Mouse (Mus musculus) right cerebral cortex, postnatal 10 days (tissue): ENCODE measurements around the gene Dhrs1.

Experiments used
- DNase-seq, 2 experiments: peaks; one replicate each; pipeline ENCODE4 v3.0.0; 2021; ENCODE audit warnings: low spot score in 2 of 2

Gene Dhrs1

GRCm38 (mm10) chr14:55721700-55722437 lies 23.6 kb downstream of the Dhrs1 start, which contains the start of gene Rabggta:
Gene Rabggta (minus strand): TSS chr14:55722263.
- peak; percentile 96 for DNase-seq

DNA sequence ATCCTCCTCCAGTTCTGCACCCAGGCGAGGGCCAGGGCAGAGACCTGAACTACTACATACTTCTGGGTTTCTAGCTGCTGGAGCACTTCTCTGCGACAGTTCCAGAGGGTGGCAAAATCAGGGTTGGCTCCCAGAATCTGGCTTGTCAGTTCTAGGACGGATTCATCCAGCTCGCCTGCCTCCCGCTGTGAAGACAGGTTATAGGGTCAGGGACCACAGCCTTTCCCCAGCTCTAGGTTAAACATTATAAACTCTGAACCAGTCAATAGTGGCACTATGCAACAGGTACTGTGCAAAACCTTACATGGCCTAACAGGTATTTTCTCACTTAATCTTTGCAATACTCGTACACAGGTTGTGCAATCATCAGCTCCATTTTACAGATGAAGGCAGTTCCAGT lies 24.4 kb downstream of the Dhrs1 start:
- DNase-seq: no peak

DNA sequence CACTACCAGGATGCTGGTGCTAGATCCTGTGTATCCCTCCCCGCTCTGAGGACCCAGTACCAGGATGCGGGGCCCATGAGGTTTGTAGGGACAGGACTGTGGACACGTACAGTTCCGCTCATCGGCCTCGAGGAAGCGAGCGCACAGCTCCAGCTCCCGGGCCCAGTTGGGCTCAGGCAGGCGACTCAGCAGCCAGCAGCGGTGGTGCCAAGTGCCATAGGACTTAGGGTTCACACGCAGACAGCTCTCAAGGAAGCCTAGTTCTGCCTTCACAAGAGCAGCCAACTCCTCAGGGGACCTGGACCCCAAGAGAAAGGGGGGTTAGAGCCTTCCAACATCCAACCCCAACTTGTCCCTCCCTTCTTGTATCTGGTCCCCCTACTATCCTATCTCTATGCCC lies 24.8 kb downstream of the Dhrs1 start:
- no peak for DNase-seq

- no peak for DNase-seq
Measured at GRCm38 (mm10) chr14:55719737-55720136, 25.8 kb downstream of the Dhrs1 start.

DNA sequence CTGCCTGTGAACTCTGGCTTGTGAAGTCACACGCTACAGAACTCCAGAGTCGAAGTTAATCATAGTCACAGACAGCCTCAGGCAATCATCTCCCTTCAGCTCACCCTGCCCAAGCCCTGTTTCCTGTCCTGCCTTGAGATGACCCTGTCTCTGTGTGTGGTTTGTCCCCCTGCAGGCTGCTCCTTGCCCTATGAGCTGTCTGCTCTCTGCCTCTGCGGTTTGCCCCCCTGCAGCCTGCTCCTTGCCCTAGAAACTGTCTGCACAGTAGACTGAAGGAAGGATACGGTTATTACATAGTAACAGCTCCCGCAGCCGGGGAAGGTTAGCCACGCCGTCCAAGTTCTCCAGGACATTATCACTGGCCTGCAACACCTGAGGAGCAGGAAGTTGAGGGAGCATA lies 28.6 kb downstream of the Dhrs1 start:
- no peak for DNase-seq

DNA sequence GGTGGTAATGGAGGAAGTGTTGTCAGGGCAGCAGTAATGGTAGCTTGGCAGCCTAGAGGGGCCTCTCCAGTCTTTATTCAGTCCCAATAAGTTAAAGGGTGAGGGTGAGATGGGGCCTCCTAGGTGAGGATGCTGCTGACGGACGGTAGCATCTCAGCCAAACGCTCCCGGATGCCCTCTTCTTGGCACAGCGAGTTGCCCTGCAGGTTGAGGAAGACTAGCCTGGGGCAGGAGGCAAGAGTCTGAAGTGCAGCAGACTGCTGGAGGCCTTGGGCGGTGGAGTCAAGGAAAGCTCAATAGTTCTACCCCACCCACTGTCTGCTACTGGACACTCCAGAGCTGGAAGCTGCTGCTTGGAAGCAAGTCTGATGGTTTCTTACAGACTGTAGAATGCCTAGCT lies 29.2 kb downstream of the Dhrs1 start:
- no peak for DNase-seq

GRCm38 (mm10) chr14:55714893-55715292 lies 30.6 kb downstream of the Dhrs1 start:
- DNase-seq: no peak

GRCm38 (mm10) chr14:55713729-55714122 lies 31.8 kb downstream of the Dhrs1 start, which contains the start of gene Tgm1:
Gene Tgm1 (minus strand): TSS chr14:55713926.
- DNase-seq: no peak

DNA sequence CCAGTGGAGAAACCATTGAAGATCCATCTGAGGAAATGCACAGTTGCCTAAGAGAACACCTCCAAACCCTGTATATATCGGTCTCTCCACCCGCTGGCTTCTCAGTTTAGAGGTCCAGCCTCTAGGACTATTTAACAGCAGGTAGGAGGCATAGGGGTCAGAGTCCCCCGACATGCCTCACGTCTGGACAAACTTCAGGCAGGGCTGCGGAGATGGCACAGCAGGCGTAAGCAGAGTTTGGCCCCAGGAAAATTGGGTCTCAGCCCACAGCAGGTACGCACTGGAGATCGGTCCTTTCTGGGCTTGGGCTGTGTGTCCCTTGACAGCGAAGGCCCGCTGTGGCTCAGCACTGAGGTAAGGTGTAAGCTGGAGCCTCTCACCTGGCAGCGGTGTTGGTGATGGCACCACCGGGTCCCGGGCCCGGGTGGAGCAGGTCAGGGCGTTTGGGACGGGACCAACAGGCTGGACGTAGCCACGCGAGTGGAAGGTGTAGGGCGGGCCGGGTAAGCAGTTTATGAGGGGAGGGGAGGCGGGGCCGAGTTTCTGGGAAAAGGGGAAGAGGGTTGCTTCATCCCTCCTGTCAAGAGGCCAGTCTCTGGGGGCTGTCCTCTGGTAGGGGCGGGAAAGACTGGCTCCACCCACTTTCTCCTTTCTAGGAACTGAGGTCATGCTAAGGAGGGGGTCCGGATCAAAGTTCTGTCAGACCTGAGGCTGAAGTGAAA lies 32.3 kb downstream of the Dhrs1 start:
- no peak for DNase-seq

DNA sequence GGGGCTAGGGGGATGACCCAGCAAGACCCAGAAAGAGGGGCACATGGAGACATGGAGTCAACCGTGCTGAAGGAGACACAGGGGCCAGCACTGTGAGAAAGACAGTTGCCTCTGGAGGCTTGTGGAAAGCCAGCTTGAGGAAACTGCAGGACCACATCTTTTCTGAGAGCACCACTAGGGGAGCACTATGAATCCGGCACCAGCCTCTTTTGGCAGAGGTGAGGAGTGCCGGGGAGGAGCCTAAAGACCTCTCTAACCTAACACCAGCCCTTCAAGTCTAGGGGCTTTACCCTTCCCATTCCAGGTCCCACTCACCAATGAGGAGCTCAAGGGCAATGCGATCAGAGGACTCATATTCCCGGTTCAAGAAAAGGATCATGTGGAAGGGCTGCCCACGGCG lies 33.7 kb downstream of the Dhrs1 start:
- no peak for DNase-seq

DNA sequence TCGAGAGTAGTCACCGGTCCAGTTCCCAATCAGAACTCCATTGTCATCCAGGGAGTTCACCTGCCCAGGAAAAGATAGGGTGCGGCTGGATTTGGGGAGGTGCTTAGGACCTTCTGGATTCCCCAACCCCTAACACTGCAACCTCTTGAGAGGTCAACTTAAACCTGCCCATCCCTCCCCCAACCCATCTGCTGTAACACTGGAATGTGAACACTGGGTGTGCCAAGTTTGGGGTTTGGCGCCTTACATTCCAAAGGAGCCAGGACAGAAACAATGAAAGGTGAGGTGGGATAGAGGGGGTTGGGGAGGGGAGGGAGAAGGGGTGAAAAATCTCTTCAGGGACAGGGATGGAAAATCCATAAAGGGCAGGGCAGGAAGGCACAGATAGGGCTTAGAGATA lies 36.0 kb downstream of the Dhrs1 start:
- DNase-seq: no peak

DNA sequence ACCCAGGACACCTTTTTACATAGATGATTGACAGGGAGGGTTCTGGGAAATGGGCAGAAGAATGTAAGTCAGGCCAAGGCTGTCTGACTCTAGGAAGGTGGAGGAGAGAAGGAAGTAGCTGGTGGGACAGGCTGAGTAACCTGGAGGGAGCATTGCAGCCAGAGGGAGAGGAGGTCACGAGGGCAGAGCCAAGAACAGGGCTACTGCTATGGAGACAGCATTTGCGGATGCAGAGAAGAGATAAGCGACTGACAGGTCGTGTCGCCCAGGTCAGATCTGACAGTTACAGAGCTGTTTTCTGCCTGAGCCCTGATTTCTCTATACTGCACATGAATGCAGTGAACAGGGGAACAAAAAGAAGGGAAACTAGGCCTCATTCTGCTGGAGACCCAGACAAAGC lies 38.1 kb downstream of the Dhrs1 start:
- no peak for DNase-seq

DNA sequence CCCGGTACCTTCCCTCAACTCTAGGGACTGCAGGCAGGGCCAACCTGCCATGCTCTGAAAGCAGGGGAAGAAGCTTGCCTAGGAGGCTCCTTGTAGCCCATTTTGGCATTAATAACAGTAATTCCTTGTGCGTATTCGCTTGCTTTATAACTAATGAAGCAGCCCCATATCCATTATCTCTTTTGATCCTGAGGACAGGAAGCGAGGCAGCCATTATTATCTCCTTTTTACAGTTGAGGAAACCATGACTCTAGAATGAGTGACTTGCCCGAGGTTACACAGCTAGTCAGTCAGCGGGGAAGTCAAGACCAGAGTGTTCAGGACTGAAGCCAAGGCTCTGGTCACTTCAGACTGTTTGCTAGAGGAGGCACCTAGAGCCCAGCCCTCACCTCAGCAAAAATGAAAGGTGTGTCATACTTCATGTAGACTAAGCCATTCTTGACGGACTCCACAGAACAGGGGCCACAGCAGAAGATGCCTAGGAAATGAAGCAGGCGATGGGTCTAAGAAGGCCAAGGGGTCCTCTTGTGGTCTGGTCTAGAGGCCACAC lies 39.4 kb downstream of the Dhrs1 start:
- DNase-seq: no peak

DNA sequence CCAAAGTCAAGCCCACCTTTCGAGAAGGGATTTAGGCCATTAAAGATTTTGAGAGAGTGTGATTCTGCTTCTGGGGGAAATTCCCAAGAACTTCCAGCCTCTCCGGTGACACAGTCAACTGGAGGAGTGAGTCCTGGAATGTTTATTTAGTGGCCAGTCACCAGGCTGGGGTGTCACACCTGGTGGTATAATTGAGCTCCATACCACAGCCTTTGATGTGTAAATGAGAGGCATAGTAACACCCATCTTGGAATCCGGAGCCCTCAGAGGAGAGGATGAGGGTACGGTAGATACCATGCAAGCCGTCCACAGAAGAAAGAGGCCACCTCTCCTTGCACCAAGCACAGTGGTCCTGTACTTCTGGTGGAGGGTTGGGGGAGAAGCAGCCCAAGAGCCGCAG lies 42.7 kb downstream of the Dhrs1 start:
- DNase-seq: no peak

GRCm38 (mm10) chr14:55701131-55701530 lies 44.4 kb downstream of the Dhrs1 start:
- no peak for DNase-seq

DNA sequence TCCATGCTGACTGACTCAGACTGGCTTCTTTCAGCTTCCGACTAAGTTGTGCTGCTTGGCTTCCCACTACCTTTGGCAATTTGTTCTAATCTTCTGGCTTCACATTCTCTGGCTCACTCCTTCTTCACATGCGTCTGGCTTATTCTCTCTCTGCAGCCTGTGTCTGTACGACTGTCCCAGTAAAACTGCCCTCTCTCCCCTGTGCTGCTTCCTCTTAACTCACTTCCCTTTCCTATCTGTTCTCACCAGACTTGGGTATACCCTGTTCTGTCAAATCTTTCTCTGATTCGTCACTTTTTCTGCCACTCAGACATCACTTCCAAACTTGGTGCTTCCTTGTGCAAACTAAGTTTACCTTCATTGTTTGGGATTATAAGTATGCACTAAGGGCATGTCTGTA lies 48.3 kb downstream of the Dhrs1 start:
- no peak for DNase-seq

GRCm38 (mm10) chr14:55689433-55689832 lies 56.1 kb downstream of the Dhrs1 start:
- DNase-seq: no peak
